Mouse (Mus musculus) embryonic facial prominence, embryonic 13.5 days (tissue): ENCODE results near the gene Gm17455. TPM values are rescaled to one million over a fixed set of nuclear protein-coding genes. Genes with fewer than 3 reads are reported as not detected.

ENCODE experiments used
- ATAC-seq: fragments of 200-750 bp; cut with Nextera tagmentation; 2 replicates; pipeline ENCODE4 v1.8.0; 2017; ENCODE audit warnings: low read depth; ENCODE audit not compliant: insufficient number of reproducible peaks, insufficient read depth, low FRiP score, low TSS enrichment
- H3K27ac ChIP-seq: fragments of 300-500 bp; sonication (generic); 2 replicates; pipeline ENCODE4 v1.5.1; 2015; ENCODE audit warnings: moderate library complexity, mild to moderate bottlenecking, inconsistent platforms
- H3K27me3 ChIP-seq: fragments of 300-500 bp; sonication (generic); 2 replicates; pipeline ENCODE4 v1.6.1; 2015; ENCODE audit warnings: mild to moderate bottlenecking, inconsistent platforms
- H3K36me3 ChIP-seq: fragments of 300-500 bp; sonication (generic); 2 replicates; pipeline ENCODE4 v1.6.1; 2015; ENCODE audit warnings: mild to moderate bottlenecking, inconsistent platforms
- H3K4me1 ChIP-seq: fragments of 300-500 bp; sonication (generic); 2 replicates; pipeline ENCODE4 v1.6.1; 2015; ENCODE audit warnings: inconsistent platforms
- H3K4me2 ChIP-seq: fragments of 300-500 bp; sonication (generic); 2 replicates; pipeline ENCODE4 v1.6.1; 2015; ENCODE audit warnings: moderate library complexity, mild to moderate bottlenecking, inconsistent platforms
- H3K4me3 ChIP-seq: fragments of 300-500 bp; sonication (generic); 2 replicates; pipeline ENCODE4 v1.5.1; 2015; ENCODE audit warnings: mild to moderate bottlenecking, inconsistent platforms
- H3K9ac ChIP-seq: fragments of 300-500 bp; sonication (generic); 2 replicates; pipeline ENCODE4 v1.6.1; 2015; ENCODE audit warnings: mild to moderate bottlenecking, inconsistent platforms
- H3K9me3 ChIP-seq: fragments of 300-500 bp; sonication (generic); 2 replicates; pipeline ENCODE4 v1.6.1; 2016; ENCODE audit warnings: inconsistent platforms
- WGBS: fragments of 180-500 bp; shearing (Covaris S2); methylation state at CpG from one replicate; pipeline ENCODE4 v1.1.7; 2015; ENCODE audit warnings: mixed read lengths; 5-methylcytosine and 5-hydroxymethylcytosine counted together
- polyA plus RNA-seq: library from polyadenylated mRNA; unstranded; fragments of >200 nt; fragmentation: Nextera tagmentation; extraction: Ambion mirVana; gene quantifications from 2 replicates; pipeline ENCODE4 v1.2.1, GENCODE M21; 2015

Gene Gm17455
- polyA plus RNA-seq, 1 experiment from 2014 or later, result 2.0 TPM

DNA sequence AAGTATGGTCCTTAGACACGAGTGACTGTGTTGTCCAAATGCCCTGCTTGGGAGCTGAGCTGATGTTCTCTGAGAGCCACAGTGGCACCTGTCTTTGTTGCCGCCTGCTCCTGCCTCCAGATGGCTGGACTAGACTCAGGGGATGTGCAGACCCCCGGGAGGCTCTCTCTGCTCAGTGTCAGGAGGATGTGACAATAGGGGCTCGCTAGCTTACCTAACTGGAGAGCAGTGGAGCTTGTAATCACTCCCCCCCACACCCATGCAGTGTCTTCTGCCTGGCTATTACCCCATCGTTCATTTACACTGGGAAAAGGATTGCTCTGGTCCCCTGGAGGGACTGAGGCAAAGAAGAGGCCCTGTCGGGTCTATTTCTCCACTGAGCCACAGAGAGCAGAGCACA, 31.1 kb downstream of the Gm17455 start:
- 45% methylated on average over 6 of the region's 6 CpGs for WGBS
- Histone ChIP-seq H3K4me2 (no peak overlapping the region), H3K9me3 (peaks cover 5% of the 10 kb centered on the region), H3K27me3 (0 out of 2 replicates have a peak, but pooled peaks cover 4% of the 10 kb centered on the region), H3K4me3 (no peak overlapping the region), H3K4me1 (no peaks in the 10 kb centered on the region), H3K27ac (no peak overlapping the region), H3K9ac (no peak overlapping the region), H3K36me3 (no peaks in the 10 kb centered on the region)
- no peak for ATAC-seq

DNA sequence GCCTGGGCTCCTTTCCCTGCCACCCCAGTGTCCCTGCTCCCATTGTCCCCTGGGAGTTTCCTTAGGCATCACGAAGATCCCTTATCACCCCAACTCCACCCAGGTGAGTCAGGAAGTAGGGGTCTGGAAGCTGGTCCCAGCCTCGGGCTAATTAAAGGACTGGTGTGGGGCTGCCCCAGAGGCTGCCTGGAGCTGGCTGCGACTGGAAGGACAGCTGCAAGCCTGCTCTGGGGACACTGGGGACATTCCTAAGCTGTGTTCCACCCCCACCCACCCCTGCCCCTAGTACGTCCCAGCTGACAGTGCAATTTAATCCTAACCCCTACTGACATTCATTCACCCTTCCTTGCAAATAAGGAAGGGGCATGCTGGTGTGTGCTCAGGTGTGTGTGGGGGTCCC, 33.2 kb downstream of the Gm17455 start:
- no peak overlapping the region for H3K27ac ChIP-seq
- no peak for ATAC-seq
- WGBS, result 26% methylated on average over 4 of the region's 4 CpGs

DNA sequence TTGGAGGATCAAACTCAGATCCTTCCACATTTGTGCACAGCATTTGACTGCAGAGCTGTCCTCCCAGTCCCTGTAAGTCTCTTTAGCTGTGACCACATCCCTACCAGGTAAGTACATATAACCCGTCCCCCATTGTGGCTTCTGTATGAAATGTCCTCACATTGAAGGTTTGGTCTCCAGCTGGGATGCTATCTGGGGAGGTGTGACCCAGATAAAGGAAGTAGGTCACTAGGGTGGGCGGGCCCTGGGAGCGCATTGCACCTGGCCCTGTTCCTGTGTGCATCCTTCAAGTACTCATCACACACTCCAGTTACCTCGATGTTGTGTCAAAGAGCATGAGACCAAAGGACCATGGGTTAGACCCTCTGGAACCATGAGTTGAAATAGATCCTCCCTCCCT, 42.8 kb downstream of the Gm17455 start:
- Histone ChIP-seq H3K27me3 (no peaks in the 10 kb centered on the region), H3K9me3 (peaks cover 2% of the 10 kb centered on the region; the same call in 1 of the 2 replicates), H3K9ac (no peak overlapping the region), H3K36me3 (no peaks in the 10 kb centered on the region), H3K4me2 (no peak overlapping the region), H3K27ac (no peak overlapping the region), H3K4me1 (no peaks in the 10 kb centered on the region), H3K4me3 (no peak overlapping the region)
- 85% methylated on average over 4 of the region's 4 CpGs for WGBS
- no peak for ATAC-seq

More for the DNA sequence above, 33.2 kb downstream of the Gm17455 start:
- Histone ChIP-seq H3K9ac (no peak overlapping the region), H3K4me1 (no peaks in the 10 kb centered on the region), H3K27me3 (0 out of 2 replicates have a peak, but pooled peaks cover 7% of the 10 kb centered on the region), H3K4me2 (no peak overlapping the region), H3K36me3 (no peaks in the 10 kb centered on the region), H3K9me3 (no peaks in the 10 kb centered on the region), H3K4me3 (no peak overlapping the region)

DNA sequence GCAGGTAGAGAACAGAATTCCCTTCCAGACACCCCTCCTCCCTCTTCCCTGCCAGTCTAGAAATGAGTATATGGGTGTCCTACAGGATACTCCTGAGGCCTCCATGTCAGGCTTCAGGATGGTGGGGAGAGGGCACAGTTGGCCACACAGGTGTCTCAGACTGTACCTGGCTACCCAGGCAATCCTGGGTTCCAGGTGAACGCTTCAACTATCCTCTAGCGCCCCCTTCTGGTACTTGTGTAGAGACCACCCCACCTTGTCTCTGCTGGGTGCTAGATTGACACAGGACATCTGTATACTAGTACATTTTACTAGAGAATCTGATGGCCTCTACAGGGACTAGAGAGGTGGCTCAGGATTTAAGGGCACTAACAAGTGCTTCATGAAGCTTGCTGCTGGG, 43.6 kb downstream of the Gm17455 start:
- no peaks in the 10 kb centered on the region for H3K4me1 ChIP-seq
- no peak overlapping the region for H3K4me2 ChIP-seq
- H3K27ac ChIP-seq, result no peak overlapping the region
- no peak overlapping the region for H3K4me3 ChIP-seq
- no peaks in the 10 kb centered on the region for H3K36me3 ChIP-seq
- 4% methylated on average over 2 of the region's 2 CpGs for WGBS
- no peak overlapping the region for H3K9ac ChIP-seq
- no peaks in the 10 kb centered on the region for H3K27me3 ChIP-seq
- no peak for ATAC-seq
- peaks cover 2% of the 10 kb centered on the region; the same call in 1 of the 2 replicates for H3K9me3 ChIP-seq

DNA sequence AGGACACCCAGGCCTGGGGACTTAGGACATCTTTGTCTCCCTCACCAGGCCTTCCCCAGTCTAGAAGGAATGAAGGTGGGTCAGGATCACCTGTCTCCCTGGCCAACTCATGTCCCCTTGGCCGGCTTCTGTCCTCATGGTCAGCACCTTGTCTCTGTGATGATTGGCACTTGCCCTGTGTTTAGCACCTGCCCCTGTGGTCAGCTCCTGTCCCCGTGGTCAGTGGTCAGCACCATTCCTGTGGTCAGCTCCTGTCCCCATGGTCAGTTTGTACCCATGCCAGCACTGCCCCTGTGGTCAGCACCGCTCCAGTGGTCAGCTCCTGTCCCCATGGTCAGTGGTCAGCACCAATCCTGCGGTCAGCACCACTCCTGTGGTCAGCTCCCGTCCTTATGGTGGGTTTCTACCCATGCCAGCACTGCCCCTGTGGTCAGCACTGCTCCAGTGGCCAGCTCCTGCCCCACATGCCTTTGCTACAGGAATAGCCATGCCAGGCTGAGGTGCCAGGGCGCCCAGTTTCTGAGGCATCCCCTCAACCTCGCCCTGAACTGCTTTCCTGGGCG, 45.6 kb downstream of the Gm17455 start:
- Histone ChIP-seq H3K27ac (no peak overlapping the region), H3K36me3 (no peaks in the 10 kb centered on the region), H3K9ac (no peak overlapping the region), H3K9me3 (peaks cover 2% of the 10 kb centered on the region; the same call in 1 of the 2 replicates), H3K4me3 (no peak overlapping the region), H3K27me3 (no peaks in the 10 kb centered on the region), H3K4me1 (no peaks in the 10 kb centered on the region), H3K4me2 (no peak overlapping the region)
- no peak for ATAC-seq
- 62% methylated on average over 8 of the region's 8 CpGs for WGBS

DNA sequence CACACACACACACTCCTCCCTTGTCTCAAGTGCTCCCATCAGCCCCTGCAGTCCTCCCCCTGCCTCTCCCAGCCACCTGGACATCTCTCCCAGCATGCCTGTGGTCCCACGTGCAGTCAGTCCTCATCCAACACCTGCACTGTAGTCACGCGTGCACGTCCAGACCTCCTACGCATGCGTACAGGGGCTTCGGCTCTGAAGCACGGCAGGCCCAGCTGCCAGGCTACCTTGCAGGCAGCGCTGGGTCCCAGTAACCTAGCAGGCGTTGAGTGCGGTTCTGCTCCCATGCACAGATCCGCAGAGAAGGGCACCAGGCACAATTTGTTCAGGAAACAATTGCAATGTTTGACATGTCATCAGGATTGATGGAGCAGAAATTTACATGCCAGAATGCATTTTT, 47.7 kb downstream of the Gm17455 start:
- Histone ChIP-seq H3K4me2 (no peak overlapping the region), H3K9ac (no peak overlapping the region), H3K9me3 (peaks cover 2% of the 10 kb centered on the region; the same call in 1 of the 2 replicates), H3K36me3 (no peaks in the 10 kb centered on the region), H3K27ac (no peak overlapping the region), H3K4me1 (no peaks in the 10 kb centered on the region), H3K4me3 (no peak overlapping the region), H3K27me3 (no peaks in the 10 kb centered on the region)
- ATAC-seq, result no peak
- WGBS, result 88% methylated on average over 12 of the region's 12 CpGs

Other genes with a start within 250 kb of the Gm17455 start
- gene Chst3, start 180.5 kb upstream of the Gm17455 start, polyA plus RNA-seq, result 2.3 and 2.7 TPM in 2 replicates
- gene Psap, start 122.1 kb upstream of the Gm17455 start, polyA plus RNA-seq, result 114 TPM in 2 replicates
- 1.5 and 1.9 TPM in 2 replicates for gene Vsir, start 52.9 kb upstream of the Gm17455 start, polyA plus RNA-seq